Mouse (Mus musculus) lung, embryonic 16.5 days (tissue): ENCODE results near the gene Galns. TPM values are rescaled to one million over a fixed set of nuclear protein-coding genes. Genes with fewer than 3 reads are reported as not detected.

Source experiments
- ATAC-seq: fragments of 200-750 bp; cut with Nextera tagmentation; 2 replicates; pipeline ENCODE4 v1.8.0; 2017; ENCODE audit warnings: low read depth, mild to moderate bottlenecking, moderate library complexity
- H3K27ac ChIP-seq: fragments of 300-500 bp; sonication (generic); 2 replicates; pipeline ENCODE4 v1.5.1; 2014; ENCODE audit warnings: mild to moderate bottlenecking, control low read depth, low read length
- H3K27me3 ChIP-seq: fragments of 300-500 bp; sonication (generic); 2 replicates; pipeline ENCODE4 v1.6.1; 2014; ENCODE audit warnings: low read depth, low read length, mixed read lengths; ENCODE audit not compliant: control insufficient read depth, insufficient read depth
- H3K36me3 ChIP-seq: fragments of 300-500 bp; sonication (generic); 2 replicates; pipeline ENCODE4 v1.6.1; 2014; ENCODE audit warnings: low read length; ENCODE audit not compliant: control insufficient read depth, insufficient read depth
- H3K4me1 ChIP-seq: fragments of 300-500 bp; sonication (generic); replicated peaks from 2 replicates; pipeline ENCODE4 v1.6.1; 2014; ENCODE audit warnings: low read length, mixed read lengths; ENCODE audit not compliant: control insufficient read depth, insufficient read depth
- H3K4me2 ChIP-seq: fragments of 300-500 bp; sonication (generic); 2 replicates; pipeline ENCODE4 v1.6.1; 2014; ENCODE audit warnings: low read depth, low read length, control low read depth
- H3K4me3 ChIP-seq: fragments of 300-500 bp; sonication (generic); 2 replicates; pipeline ENCODE4 v1.5.1; 2014; ENCODE audit warnings: mild to moderate bottlenecking, low read length, control low read depth
- H3K9ac ChIP-seq: fragments of 300-500 bp; sonication (generic); 2 replicates; pipeline ENCODE4 v1.6.1; 2014; ENCODE audit warnings: low read length, control low read depth
- H3K9me3 ChIP-seq: fragments of 300-500 bp; sonication (generic); 2 replicates; pipeline ENCODE4 v1.6.1; 2016; ENCODE audit warnings: low read length; ENCODE audit not compliant: control insufficient read depth
- WGBS: fragments of 180-500 bp; shearing (Covaris S2); extraction: QIAGEN DNeasy Blood & Tissue Kit; methylation state at CpG from one replicate; pipeline ENCODE4 v1.1.7; 2014; 5-methylcytosine and 5-hydroxymethylcytosine counted together
- polyA plus RNA-seq: library from polyadenylated mRNA; unstranded; fragments of >200 nt; fragmentation: Nextera tagmentation; extraction: Ambion mirVana; gene quantifications from 2 replicates; pipeline ENCODE4 v1.2.1, GENCODE M21; 2015

Gene Galns
- polyA plus RNA-seq, 1 experiment from 2014 or later: 15.0 TPM

- no peak overlapping the region for H3K9ac ChIP-seq
- H3K4me3 ChIP-seq: no peak overlapping the region
- ATAC-seq: no peak
- H3K36me3 ChIP-seq: no peaks in the 10 kb centered on the region
- no peaks in the 10 kb centered on the region for H3K4me1 ChIP-seq
- H3K4me2 ChIP-seq: no peak overlapping the region
- H3K27me3 ChIP-seq: no peaks in the 10 kb centered on the region
- no peaks in the 10 kb centered on the region for H3K9me3 ChIP-seq
- 65% methylated on average over 5 of the region's 5 CpGs for WGBS
- no peak overlapping the region for H3K27ac ChIP-seq
Observed at GRCm38 (mm10) chr8:122624653-122625052, 13.4 kb upstream of the Galns start.

GRCm38 (mm10) chr8:122623844-122624642, 12.8 kb upstream of the Galns start:
- no peak overlapping the region for H3K27ac ChIP-seq
- H3K27me3 ChIP-seq: no peaks in the 10 kb centered on the region
- H3K4me1 ChIP-seq: no peaks in the 10 kb centered on the region
- no peak for ATAC-seq
- no peak overlapping the region for H3K9ac ChIP-seq
- H3K36me3 ChIP-seq: no peaks in the 10 kb centered on the region
- H3K4me2 ChIP-seq: no peak overlapping the region
- no peak overlapping the region for H3K4me3 ChIP-seq
- WGBS: 83% methylated on average over 17 of the region's 17 CpGs
- H3K9me3 ChIP-seq: no peaks in the 10 kb centered on the region

GRCm38 (mm10) chr8:122622727-122623126, 11.5 kb upstream of the Galns start, which contains the start of gene Pabpn1l:
Gene Pabpn1l (minus strand): TSS chr8:122622739.
- Histone ChIP-seq H3K4me3 (no peak within 1 kb of the TSS), H3K4me2 (no peak within 1 kb of the TSS), H3K4me1 (no peaks in the 10 kb centered on the region), H3K27ac (no peak within 1 kb of the TSS), H3K36me3 (no peaks in the 10 kb centered on the region), H3K9ac (no peak within 1 kb of the TSS), H3K9me3 (no peaks in the 10 kb centered on the region), H3K27me3 (no peaks in the 10 kb centered on the region)
- 63% methylated on average over 6 of the region's 6 CpGs for WGBS
- no peak for ATAC-seq

GRCm38 (mm10) chr8:122620446-122620845, 9.2 kb upstream of the Galns start:
- WGBS: 24% methylated on average over 5 of the region's 5 CpGs
- H3K9ac ChIP-seq: no peak overlapping the region
- H3K27me3 ChIP-seq: no peaks in the 10 kb centered on the region
- H3K9me3 ChIP-seq: no peaks in the 10 kb centered on the region
- no peak overlapping the region for H3K27ac ChIP-seq
- ATAC-seq: no peak
- H3K4me2 ChIP-seq: no peak overlapping the region
- H3K4me1 ChIP-seq: peaks cover 11% of the 10 kb centered on the region
- no peaks in the 10 kb centered on the region for H3K36me3 ChIP-seq
- no peak overlapping the region for H3K4me3 ChIP-seq

GRCm38 (mm10) chr8:122618660-122619378, 7.6 kb upstream of the Galns start:
- WGBS: 70% methylated on average over 6 of the region's 6 CpGs
- Histone ChIP-seq H3K27ac (no peak overlapping the region), H3K4me1 (peaks cover 11% of the 10 kb centered on the region), H3K27me3 (no peaks in the 10 kb centered on the region), H3K9me3 (no peaks in the 10 kb centered on the region), H3K9ac (no peak overlapping the region), H3K4me3 (no peak overlapping the region), H3K4me2 (no peak overlapping the region), H3K36me3 (peaks cover 3% of the 10 kb centered on the region; the same call in 1 of the 2 replicates)
- ATAC-seq: no peak

GRCm38 (mm10) chr8:122617947-122618546, 6.8 kb upstream of the Galns start:
- H3K4me1 ChIP-seq: peaks cover 11% of the 10 kb centered on the region
- WGBS: 31% methylated on average over 5 of the region's 7 CpGs
- H3K27ac ChIP-seq: no peak overlapping the region
- H3K4me2 ChIP-seq: no peak overlapping the region
- no peak overlapping the region for H3K9ac ChIP-seq
- no peaks in the 10 kb centered on the region for H3K27me3 ChIP-seq
- peak; percentile 32; the same call in 1 of the 2 replicates for ATAC-seq
- H3K36me3 ChIP-seq: peaks cover 5% of the 10 kb centered on the region; the same call in 1 of the 2 replicates
- no peaks in the 10 kb centered on the region for H3K9me3 ChIP-seq
- H3K4me3 ChIP-seq: no peak overlapping the region

- Histone ChIP-seq H3K4me2 (no peak overlapping the region), H3K27ac (peak overlapping the region; percentile 40; the same call in 1 of the 2 replicates)
- 37% methylated on average over 9 of the region's 9 CpGs for WGBS
Observed at GRCm38 (mm10) chr8:122616181-122616905, 5.1 kb upstream of the Galns start.

GRCm38 (mm10) chr8:122610612-122611277, 518 bp downstream of the Galns start:
- H3K9ac ChIP-seq: peak overlapping the region; percentile 79
- peak overlapping the region; percentile 89 for H3K4me2 ChIP-seq
- H3K4me3 ChIP-seq: peak overlapping the region; percentile 71
- H3K27me3 ChIP-seq: no peaks in the 10 kb centered on the region
- no peaks in the 10 kb centered on the region for H3K9me3 ChIP-seq
- peak; percentile 26 for ATAC-seq
- 4% methylated on average over 20 of the region's 20 CpGs for whole genome bisulfite sequencing
- peaks cover 12% of the 10 kb centered on the region for H3K4me1 ChIP-seq
- H3K27ac ChIP-seq: peak overlapping the region; percentile 71
- peaks cover 5% of the 10 kb centered on the region; the same call in 1 of the 2 replicates for H3K36me3 ChIP-seq

More at GRCm38 (mm10) chr8:122616181-122616905, 5.1 kb upstream of the Galns start:
- Histone ChIP-seq H3K9ac (no peak overlapping the region), H3K4me3 (no peak overlapping the region), H3K36me3 (peaks cover 5% of the 10 kb centered on the region; the same call in 1 of the 2 replicates), H3K27me3 (no peaks in the 10 kb centered on the region), H3K9me3 (no peaks in the 10 kb centered on the region), H3K4me1 (peaks cover 19% of the 10 kb centered on the region)
- ATAC-seq: peak; percentile 14; the same call in 1 of the 2 replicates
